Mouse (Mus musculus): ENCODE measurements around the gene Cdkn1c. TPM values are rescaled to one million over a fixed set of nuclear protein-coding genes. Genes with fewer than 3 reads are reported as not detected.

Cdkn1c gene
- polyA plus RNA-seq, 1 experiment from 2014 or later = 285 TPM

DNA sequence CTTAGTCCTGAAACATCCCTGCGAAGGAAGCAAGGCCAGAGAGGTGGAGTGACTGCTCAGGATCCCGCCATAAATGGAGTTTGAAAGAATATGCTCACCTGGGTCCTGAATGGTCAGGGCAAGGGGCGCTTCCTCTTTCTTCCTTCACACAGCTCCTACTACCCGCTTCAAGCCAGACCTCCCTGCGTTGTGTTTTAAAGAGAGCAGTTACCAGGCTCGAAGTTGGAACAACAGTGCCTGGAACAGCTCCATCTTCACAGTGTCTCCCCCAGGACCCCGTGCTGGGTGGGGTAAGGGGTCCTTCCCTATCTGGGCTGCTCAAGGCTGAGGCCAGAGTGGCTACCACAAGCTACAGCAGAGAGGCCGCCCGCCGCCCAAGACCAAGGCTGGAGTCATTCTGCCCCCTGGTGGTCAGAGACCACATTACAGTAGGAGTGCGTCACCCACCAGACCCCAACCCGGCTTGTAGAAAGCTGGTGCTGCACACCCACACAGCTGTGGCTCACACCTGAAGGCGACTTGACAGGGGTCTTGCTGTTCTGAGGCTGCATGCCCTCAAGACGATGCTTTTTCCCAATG lies 5.3 kb upstream of the Cdkn1c start:
- Histone ChIP-seq H3K4me3 (ENCODE audit: low read length) (no peak overlapping the region), H3K9me3 (replicated peaks; ENCODE audit: control insufficient read depth, low read length) (no peaks in the 10 kb centered on the region), H3K4me2 (ENCODE audit: low read depth, low read length) (no peak overlapping the region), H3K27me3 (ENCODE audit: control insufficient read depth, insufficient read depth, low read length) (0 out of 2 replicates have a peak, but pooled peaks cover 2% of the 10 kb centered on the region), H3K27ac (ENCODE audit: low read length) (no peak overlapping the region), H3K9ac (ENCODE audit: low read length) (no peak overlapping the region), H3K4me1 (ENCODE audit: control insufficient read depth, insufficient read depth, low read length) (peaks cover 27% of the 10 kb centered on the region), H3K36me3 (ENCODE audit: control insufficient read depth, insufficient read depth) (no peaks in the 10 kb centered on the region)
- 31% methylated on average over 14 of the region's 14 CpGs for whole genome bisulfite sequencing
- 0 out of 2 replicates have a peak, but pooled peaks have one; percentile 24 for ATAC-seq (replicated peaks; ENCODE audit: extremely low read depth, insufficient read depth, low FRiP score)

DNA sequence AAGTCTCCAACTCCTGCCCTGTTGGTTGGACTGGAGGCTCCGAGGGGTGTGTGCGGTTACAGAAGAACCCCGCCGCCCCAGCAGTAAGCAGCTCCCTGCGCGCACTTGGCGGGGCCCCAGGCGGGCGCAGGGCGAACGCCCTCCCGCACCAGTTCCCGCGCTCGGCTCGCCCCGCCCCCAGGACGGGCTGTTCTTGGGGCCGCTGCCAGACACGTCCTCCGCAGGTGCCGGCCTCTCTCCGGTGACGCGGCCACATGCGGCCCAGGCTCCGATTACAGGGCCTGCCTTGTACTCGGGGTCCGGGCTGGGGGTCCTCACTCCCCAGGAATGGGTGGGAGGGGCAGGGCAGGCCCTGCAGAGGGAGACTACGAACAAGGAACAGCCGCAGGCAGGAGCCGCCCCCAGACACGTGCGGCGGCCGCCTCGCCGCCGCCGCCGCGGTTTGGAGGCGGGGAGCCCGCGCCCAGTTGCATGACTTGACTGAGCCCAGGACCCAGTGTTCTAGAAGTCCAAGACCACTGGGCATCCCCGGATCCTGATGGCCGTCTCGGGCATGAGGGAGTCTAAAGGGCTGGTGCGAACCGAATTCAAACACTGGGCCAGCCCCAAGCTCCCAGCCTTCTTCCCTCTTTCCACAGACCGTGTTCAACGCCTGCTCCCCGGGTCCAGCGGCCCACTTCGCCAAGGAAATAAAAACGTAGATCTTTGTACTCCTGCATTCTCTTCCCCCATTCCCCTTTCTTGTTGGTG lies 4.1 kb upstream of the Cdkn1c start:
- ATAC-seq (replicated peaks; ENCODE audit: extremely low read depth, insufficient read depth, low FRiP score) = peak; percentile 25; the same call in 1 of the 2 replicates
- Histone ChIP-seq H3K4me2 (ENCODE audit: low read depth, low read length) (peak overlapping the region; percentile 82), H3K4me3 (ENCODE audit: low read length) (peak overlapping the region; percentile 52), H3K27ac (ENCODE audit: low read length) (peak overlapping the region; percentile 41), H3K4me1 (ENCODE audit: control insufficient read depth, insufficient read depth, low read length) (peaks cover 27% of the 10 kb centered on the region), H3K36me3 (ENCODE audit: control insufficient read depth, insufficient read depth) (no peaks in the 10 kb centered on the region), H3K9ac (ENCODE audit: low read length) (peak overlapping the region; percentile 69), H3K9me3 (replicated peaks; ENCODE audit: control insufficient read depth, low read length) (peaks cover 8% of the 10 kb centered on the region), H3K27me3 (ENCODE audit: control insufficient read depth, insufficient read depth, low read length) (0 out of 2 replicates have a peak, but pooled peaks cover 2% of the 10 kb centered on the region)
- 12% methylated on average over 56 of the region's 56 CpGs for WGBS

DNA sequence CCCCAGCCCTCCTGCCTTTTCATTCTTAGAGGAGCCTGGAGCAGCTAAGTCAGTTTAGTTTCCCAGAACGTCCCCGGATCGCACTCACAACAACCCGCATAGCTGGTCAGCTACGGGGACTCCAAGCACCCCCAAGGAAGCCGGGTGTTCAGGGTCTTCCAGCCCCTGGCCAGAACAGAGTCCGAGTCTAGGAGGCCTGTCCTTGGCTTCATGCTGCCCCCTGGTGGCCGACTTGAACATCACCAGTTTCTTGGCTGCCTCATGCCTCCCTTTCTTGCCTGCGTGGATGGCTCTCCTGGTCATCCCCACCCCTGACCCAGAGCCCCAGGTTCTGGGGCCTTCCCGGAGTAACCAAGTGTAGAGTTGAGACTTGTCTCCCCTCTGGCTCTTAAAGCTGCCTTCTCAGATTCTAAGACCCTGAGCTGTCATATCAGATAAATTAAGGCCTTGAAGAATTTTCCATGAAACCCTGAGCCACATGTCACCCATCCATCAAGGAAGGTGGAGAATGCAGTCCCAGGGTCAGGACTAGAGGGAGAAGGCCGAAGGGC lies 3.1 kb upstream of the Cdkn1c start:
- Histone ChIP-seq H3K4me1 (ENCODE audit: control insufficient read depth, insufficient read depth, low read length) (peaks cover 22% of the 10 kb centered on the region), H3K36me3 (ENCODE audit: control insufficient read depth, insufficient read depth) (no peaks in the 10 kb centered on the region), H3K27me3 (ENCODE audit: control insufficient read depth, insufficient read depth, low read length) (0 out of 2 replicates have a peak, but pooled peaks cover 2% of the 10 kb centered on the region), H3K27ac (ENCODE audit: low read length) (no peak overlapping the region; the same call in 1 of the 2 replicates), H3K4me3 (ENCODE audit: low read length) (no peak overlapping the region), H3K4me2 (ENCODE audit: low read depth, low read length) (peak overlapping the region; percentile 38), H3K9me3 (replicated peaks; ENCODE audit: control insufficient read depth, low read length) (peaks cover 16% of the 10 kb centered on the region), H3K9ac (ENCODE audit: low read length) (no peak overlapping the region)
- ATAC-seq (replicated peaks; ENCODE audit: extremely low read depth, insufficient read depth, low FRiP score) = no peak
- 16% methylated on average over 11 of the region's 11 CpGs for WGBS

DNA sequence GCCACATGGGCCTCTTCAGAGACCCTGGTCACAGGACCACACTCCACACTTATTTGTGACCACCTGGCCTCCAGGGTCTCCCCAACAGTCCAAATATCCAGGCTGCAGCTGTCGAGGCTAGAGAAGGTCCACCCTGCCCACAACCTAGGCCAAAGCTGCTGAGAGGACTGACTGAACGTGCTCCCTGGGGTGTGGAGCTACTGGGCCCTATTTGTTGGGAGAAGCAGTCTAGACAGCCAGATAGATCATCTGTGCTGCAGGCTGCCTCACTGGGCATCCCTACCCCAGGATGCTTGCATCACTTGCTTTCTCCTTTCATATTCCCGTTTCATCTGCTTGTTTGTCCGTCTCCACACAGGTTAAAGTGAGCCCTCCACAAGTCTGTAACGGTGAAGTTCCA lies 1.7 kb upstream of the Cdkn1c start:
- no peak overlapping the region for H3K27ac ChIP-seq (ENCODE audit: low read length)
- H3K36me3 ChIP-seq (ENCODE audit: control insufficient read depth, insufficient read depth) = no peaks in the 10 kb centered on the region
- ATAC-seq (replicated peaks; ENCODE audit: extremely low read depth, insufficient read depth, low FRiP score) = no peak
- H3K9ac ChIP-seq (ENCODE audit: low read length) = no peak overlapping the region
- H3K4me1 ChIP-seq (ENCODE audit: control insufficient read depth, insufficient read depth, low read length) = peaks cover 22% of the 10 kb centered on the region
- H3K9me3 ChIP-seq (replicated peaks; ENCODE audit: control insufficient read depth, low read length) = peaks cover 16% of the 10 kb centered on the region
- no peak overlapping the region for H3K4me3 ChIP-seq (ENCODE audit: low read length)
- WGBS = 79% methylated on average over 5 of the region's 5 CpGs
- 0 out of 2 replicates have a peak, but pooled peaks cover 2% of the 10 kb centered on the region for H3K27me3 ChIP-seq (ENCODE audit: control insufficient read depth, insufficient read depth, low read length)
- H3K4me2 ChIP-seq (ENCODE audit: low read depth, low read length) = no peak overlapping the region

DNA sequence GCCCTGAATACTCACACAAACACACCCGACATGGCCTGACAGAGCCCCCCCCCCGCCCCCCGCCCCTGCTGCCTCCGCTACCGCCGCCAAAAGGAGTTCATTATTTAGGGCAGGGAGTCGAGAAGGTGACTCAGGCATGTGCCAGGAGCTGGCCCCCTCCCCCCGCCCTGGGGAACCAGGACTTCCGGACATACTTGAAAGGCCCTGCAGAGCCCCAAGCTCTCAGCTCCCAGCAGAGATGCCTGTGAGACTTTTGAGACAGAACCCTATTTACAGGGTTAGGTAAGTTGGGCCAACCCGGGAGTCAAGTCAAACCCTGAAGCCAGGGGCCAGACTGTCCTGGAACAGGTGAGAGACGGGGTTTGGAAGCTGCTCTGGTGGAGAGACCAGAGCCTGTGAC lies 1.1 kb upstream of the Cdkn1c start:
- Histone ChIP-seq H3K27me3 (ENCODE audit: control insufficient read depth, insufficient read depth, low read length) (no peaks in the 10 kb centered on the region), H3K36me3 (ENCODE audit: control insufficient read depth, insufficient read depth) (no peaks in the 10 kb centered on the region), H3K27ac (ENCODE audit: low read length) (no peak overlapping the region), H3K4me2 (ENCODE audit: low read depth, low read length) (peak overlapping the region; percentile 65; the same call in 1 of the 2 replicates), H3K9me3 (replicated peaks; ENCODE audit: control insufficient read depth, low read length) (peaks cover 16% of the 10 kb centered on the region), H3K4me3 (ENCODE audit: low read length) (no peak overlapping the region), H3K4me1 (ENCODE audit: control insufficient read depth, insufficient read depth, low read length) (peaks cover 22% of the 10 kb centered on the region), H3K9ac (ENCODE audit: low read length) (no peak overlapping the region)
- no peak for ATAC-seq (replicated peaks; ENCODE audit: extremely low read depth, insufficient read depth, low FRiP score)
- WGBS = 40% methylated on average over 11 of the region's 11 CpGs

DNA sequence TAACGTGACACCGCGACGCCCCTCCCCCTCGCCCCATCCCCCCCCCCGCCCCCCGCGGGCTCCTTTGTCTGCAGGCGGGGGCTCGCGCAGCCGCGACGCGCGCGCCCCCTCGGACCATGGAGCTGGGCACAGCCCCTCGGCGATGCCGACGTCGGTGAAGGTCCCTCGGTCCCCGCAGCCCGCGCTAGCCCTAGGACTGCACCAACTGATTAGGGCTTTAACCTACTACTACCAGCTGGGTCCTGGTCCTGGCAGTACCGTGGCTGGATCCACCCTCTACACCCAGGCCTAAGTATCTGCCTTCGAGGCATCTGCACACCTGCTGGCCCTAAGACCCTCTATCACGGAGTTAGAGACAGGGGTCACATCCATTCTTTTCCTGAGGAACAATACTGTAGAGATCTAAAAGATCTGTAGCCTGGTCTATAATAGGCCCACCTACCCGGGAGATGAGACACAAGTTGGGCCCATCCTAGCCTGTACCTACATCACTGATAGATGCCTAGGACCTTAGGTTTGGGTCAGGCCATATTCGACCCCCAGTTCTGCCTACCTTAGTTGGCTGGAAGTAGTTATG lies 532 bp upstream of the Cdkn1c start:
- Histone ChIP-seq H3K4me1 (ENCODE audit: control insufficient read depth, insufficient read depth, low read length) (peaks cover 22% of the 10 kb centered on the region), H3K27ac (ENCODE audit: low read length) (peak overlapping the region; percentile 64)
- WGBS = 24% methylated on average over 23 of the region's 32 CpGs

DNA sequence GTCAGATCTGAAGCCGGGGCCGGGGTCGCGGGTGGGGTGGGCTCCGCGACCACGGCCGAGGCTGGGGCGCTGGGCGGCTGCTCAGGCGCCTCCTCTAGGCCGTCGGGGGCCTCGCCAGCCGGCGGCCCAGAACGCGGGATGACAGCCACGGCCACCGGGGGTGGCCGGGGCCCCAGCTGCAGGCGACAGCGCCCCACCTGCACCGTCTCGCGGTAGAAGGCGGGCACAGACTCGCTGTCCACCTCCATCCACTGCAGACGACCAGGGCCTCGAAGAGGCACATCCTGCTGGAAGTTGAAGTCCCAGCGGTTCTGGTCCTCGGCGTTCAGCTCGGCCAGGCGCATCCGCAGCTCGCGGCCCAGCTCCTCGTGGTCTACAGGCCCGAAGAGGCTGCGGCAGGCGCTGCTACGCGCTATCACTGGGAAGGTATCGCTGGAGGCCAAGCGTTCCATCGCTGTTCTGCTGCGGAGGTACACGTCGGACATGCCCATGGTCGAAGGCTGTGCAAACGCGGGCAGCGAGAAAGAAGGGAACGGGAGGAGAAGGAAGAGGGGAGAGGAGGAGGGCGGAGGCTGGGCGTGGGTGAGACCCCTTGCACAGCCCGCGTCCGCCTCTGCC lies 524 bp downstream of the Cdkn1c start:
- WGBS = 29% methylated on average over 60 of the region's 60 CpGs
- Histone ChIP-seq H3K36me3 (ENCODE audit: control insufficient read depth, insufficient read depth) (no peaks in the 10 kb centered on the region), H3K4me1 (ENCODE audit: control insufficient read depth, insufficient read depth, low read length) (peaks cover 20% of the 10 kb centered on the region), H3K27me3 (ENCODE audit: control insufficient read depth, insufficient read depth, low read length) (no peaks in the 10 kb centered on the region), H3K4me3 (ENCODE audit: low read length) (peak overlapping the region; percentile 68), H3K9ac (ENCODE audit: low read length) (peak overlapping the region; percentile 81), H3K9me3 (replicated peaks; ENCODE audit: control insufficient read depth, low read length) (peaks cover 16% of the 10 kb centered on the region), H3K27ac (ENCODE audit: low read length) (peak overlapping the region; percentile 59), H3K4me2 (ENCODE audit: low read depth, low read length) (peak overlapping the region; percentile 80)
- no peak for ATAC-seq (replicated peaks; ENCODE audit: extremely low read depth, insufficient read depth, low FRiP score)

More for the DNA sequence above, 532 bp upstream of the Cdkn1c start:
- Histone ChIP-seq H3K9me3 (replicated peaks; ENCODE audit: control insufficient read depth, low read length) (peaks cover 16% of the 10 kb centered on the region), H3K4me3 (ENCODE audit: low read length) (peak overlapping the region; percentile 45), H3K27me3 (ENCODE audit: control insufficient read depth, insufficient read depth, low read length) (no peaks in the 10 kb centered on the region), H3K4me2 (ENCODE audit: low read depth, low read length) (peak overlapping the region; percentile 65), H3K36me3 (ENCODE audit: control insufficient read depth, insufficient read depth) (no peaks in the 10 kb centered on the region), H3K9ac (ENCODE audit: low read length) (peak overlapping the region; percentile 67)
- peak; percentile 5; the same call in 1 of the 2 replicates for ATAC-seq (replicated peaks; ENCODE audit: extremely low read depth, insufficient read depth, low FRiP score)

DNA sequence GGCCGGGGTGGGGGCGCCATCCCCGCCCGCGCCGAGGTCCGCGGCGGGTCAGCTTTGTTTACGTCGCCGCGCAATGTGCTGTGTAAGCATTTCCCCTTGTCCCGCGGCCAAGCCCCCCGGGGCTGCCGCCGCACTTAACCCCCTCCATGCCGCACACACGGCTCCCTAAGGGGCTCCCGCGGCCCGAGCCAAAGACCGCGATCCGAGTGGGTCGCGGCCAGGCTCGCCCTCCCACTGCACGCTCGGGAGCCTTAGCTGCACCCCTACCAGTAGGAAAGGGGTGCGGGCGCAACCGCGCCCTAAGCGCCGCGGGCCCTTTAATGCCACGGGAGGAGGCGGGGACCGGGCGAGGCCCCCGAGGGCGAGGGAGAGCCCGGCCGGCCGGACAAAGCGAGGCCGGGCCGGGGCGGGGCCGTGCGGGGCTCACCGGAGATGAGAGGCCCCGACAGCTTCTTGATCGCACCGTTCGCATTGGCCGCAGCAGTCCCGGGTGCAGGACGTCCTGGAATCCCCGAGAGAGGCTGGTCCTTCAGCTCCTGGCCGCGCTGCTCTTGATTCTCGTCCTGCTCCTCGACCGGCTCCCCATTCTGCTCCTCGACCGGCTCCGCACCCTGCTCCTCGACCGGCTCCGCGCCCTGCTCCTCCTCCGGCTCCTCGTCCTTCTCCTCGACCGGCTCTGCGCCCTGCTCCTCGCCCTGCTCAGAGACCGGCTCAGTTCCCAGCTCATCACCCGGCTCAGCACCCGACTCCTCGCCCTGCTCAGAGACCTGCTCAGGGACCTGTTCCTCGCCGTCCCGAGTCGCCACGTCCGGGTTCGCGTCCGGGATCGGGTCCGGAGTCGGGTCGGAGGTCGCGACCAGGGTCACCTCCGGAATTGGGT lies 1.3 kb downstream of the Cdkn1c start:
- no peaks in the 10 kb centered on the region for H3K27me3 ChIP-seq (ENCODE audit: control insufficient read depth, insufficient read depth, low read length)
- H3K36me3 ChIP-seq (ENCODE audit: control insufficient read depth, insufficient read depth) = no peaks in the 10 kb centered on the region
- peaks cover 14% of the 10 kb centered on the region for H3K4me1 ChIP-seq (ENCODE audit: control insufficient read depth, insufficient read depth, low read length)
- WGBS = 19% methylated on average over 100 of the region's 100 CpGs
- peaks cover 16% of the 10 kb centered on the region for H3K9me3 ChIP-seq (replicated peaks; ENCODE audit: control insufficient read depth, low read length)
- peak overlapping the region; percentile 68 for H3K4me3 ChIP-seq (ENCODE audit: low read length)
- ATAC-seq (replicated peaks; ENCODE audit: extremely low read depth, insufficient read depth, low FRiP score) = 0 out of 2 replicates have a peak, but pooled peaks have one; percentile 5
- H3K4me2 ChIP-seq (ENCODE audit: low read depth, low read length) = peak overlapping the region; percentile 80
- peak overlapping the region; percentile 59 for H3K27ac ChIP-seq (ENCODE audit: low read length)
- H3K9ac ChIP-seq (ENCODE audit: low read length) = peak overlapping the region; percentile 81

All from heart, embryonic 16.5 days (tissue).